Mouse (Mus musculus) forebrain, embryonic 12.5 days (tissue): Measurements from ENCODE around the gene Agbl4. TPM values are rescaled to one million over a fixed set of nuclear protein-coding genes. Genes with fewer than 3 reads are reported as not detected.

Experiments
- ATAC-seq: fragments of 200-750 bp; cut with Nextera tagmentation; 2 replicates; pipeline ENCODE4 v1.8.0; 2017; ENCODE audit warnings: moderate TSS enrichment; ENCODE audit not compliant: low FRiP score
- H3K27ac ChIP-seq: fragments of 300-500 bp; sonication (generic); 2 replicates; pipeline ENCODE4 v1.5.1; 2016; ENCODE audit warnings: mild to moderate bottlenecking
- H3K27me3 ChIP-seq: fragments of 300-500 bp; sonication (generic); 2 replicates; pipeline ENCODE4 v1.6.1; 2016; ENCODE audit warnings: mild to moderate bottlenecking
- H3K36me3 ChIP-seq: fragments of 300-500 bp; sonication (generic); replicated peaks from 2 replicates; pipeline ENCODE4 v1.6.1; 2016; ENCODE audit warnings: mild to moderate bottlenecking
- H3K4me1 ChIP-seq: fragments of 300-500 bp; sonication (generic); 2 replicates; pipeline ENCODE4 v1.6.1; 2016
- H3K4me2 ChIP-seq: fragments of 300-500 bp; sonication (generic); 2 replicates; pipeline ENCODE4 v1.6.1; 2016; ENCODE audit warnings: mild to moderate bottlenecking, moderate library complexity
- H3K4me3 ChIP-seq: fragments of 300-500 bp; sonication (generic); replicated peaks from 2 replicates; pipeline ENCODE4 v1.5.1; 2016; ENCODE audit warnings: mild to moderate bottlenecking
- H3K9ac ChIP-seq: fragments of 300-500 bp; sonication (generic); 2 replicates; pipeline ENCODE4 v1.6.1; 2016; ENCODE audit warnings: mild to moderate bottlenecking
- H3K9me3 ChIP-seq: fragments of 300-500 bp; sonication (generic); 2 replicates; pipeline ENCODE4 v1.6.1; 2016
- WGBS: fragments of 180-500 bp; shearing (Covaris S2); methylation state at CpG from one replicate; pipeline ENCODE4 v1.1.7; 2016; 5-methylcytosine and 5-hydroxymethylcytosine counted together
- polyA plus RNA-seq: library from polyadenylated mRNA; unstranded; fragments of >200 nt; fragmentation: Nextera tagmentation; extraction: Ambion mirVana; gene quantifications from 2 replicates; pipeline ENCODE4 v1.2.1, GENCODE M21; 2016

Agbl4 gene
- polyA plus RNA-seq, 1 experiment from 2014 or later = 1.9 TPM

DNA sequence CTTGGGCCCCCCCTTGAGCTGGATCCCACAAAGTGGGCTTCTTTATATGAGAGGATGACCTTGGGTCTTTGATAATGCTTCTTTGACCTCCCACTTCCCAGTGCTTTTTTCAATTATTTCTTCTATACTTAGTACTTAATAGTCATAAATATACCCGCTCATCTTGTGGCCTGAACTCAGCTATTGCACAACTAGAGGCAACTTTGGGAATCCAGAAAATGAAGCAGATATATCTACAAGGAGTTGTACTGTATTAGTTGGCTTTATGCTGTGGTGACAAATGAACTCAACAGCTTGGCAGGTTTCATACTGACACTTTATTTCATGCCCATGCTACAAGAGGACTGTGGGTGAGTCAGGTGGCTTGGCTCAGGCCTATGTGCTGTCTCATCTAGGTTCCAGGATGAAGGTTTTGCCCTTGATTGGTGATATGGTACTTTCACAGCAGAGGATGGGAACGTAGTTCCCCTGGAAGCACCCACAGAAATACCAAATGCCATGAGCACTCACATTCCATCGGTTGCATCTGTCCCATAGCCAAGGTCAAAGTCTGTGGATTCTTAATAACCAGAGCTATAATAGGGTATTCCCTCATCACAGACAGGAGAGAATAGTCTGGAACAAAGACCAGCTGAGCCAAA, 1197.3 kb downstream of the Agbl4 start:
- ATAC-seq = no peak
- H3K4me1 ChIP-seq = peaks cover 3% of the 10 kb centered on the region; the same call in 1 of the 2 replicates
- WGBS = 92% methylated on average over 3 of the region's 3 CpGs

DNA sequence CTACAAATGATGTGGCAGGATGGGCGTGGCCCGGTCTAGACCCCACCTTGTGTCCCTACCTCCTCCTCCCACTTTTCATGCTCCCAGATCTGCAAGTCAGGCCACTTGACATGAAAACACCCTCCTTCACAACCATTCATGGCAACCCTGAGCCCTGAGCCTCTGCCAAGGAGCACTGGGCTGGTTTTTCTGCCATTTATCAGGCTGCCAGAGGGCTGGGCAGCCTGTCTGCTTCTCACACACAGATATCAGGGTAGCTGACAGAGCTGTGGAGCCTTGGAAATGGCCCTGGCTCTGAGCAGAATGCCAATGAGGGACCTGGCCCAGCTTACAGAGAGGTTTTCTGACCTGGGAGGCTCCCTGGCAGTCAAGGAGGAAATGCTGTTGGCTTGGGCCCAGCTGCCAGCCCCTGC, 1199.8 kb downstream of the Agbl4 start:
- Histone ChIP-seq H3K9me3 (no peaks in the 10 kb centered on the region), H3K4me3 (no peak overlapping the region), H3K27ac (no peak overlapping the region), H3K9ac (no peak overlapping the region), H3K36me3 (no peaks in the 10 kb centered on the region), H3K4me1 (peaks cover 3% of the 10 kb centered on the region; the same call in 1 of the 2 replicates), H3K4me2 (no peak overlapping the region), H3K27me3 (no peaks in the 10 kb centered on the region)
- WGBS = 85% methylated on average over 2 of the region's 2 CpGs
- peak; percentile 23; the same call in 1 of the 2 replicates for ATAC-seq

More for the DNA sequence above, 1197.3 kb downstream of the Agbl4 start:
- Histone ChIP-seq H3K36me3 (no peaks in the 10 kb centered on the region), H3K9me3 (no peaks in the 10 kb centered on the region), H3K9ac (no peak overlapping the region), H3K4me3 (no peak overlapping the region), H3K4me2 (no peak overlapping the region), H3K27ac (no peak overlapping the region), H3K27me3 (no peaks in the 10 kb centered on the region)

DNA sequence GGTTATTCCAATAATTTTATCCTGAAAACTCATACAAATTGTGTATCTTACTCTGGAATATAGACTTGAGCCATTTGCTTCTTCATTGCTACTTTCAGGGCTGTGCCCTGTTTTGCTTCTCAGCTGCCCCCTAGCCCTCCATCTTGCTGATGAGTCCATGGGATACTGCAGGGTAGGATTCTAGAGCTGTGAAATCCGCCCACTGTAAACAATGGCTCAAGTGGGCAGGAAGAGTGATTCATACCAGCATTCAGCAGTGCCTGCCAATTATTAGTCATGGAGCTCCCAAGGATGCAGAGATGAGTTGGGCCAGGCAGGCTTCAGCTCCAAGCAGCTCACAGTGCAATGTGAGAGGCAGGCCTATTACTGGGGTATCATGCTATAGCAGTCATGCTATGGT, 1200.5 kb downstream of the Agbl4 start:
- WGBS = 76% methylated on average over 1 of the region's 1 CpGs
- no peaks in the 10 kb centered on the region for H3K27me3 ChIP-seq
- H3K36me3 ChIP-seq = no peaks in the 10 kb centered on the region
- no peak for ATAC-seq
- no peaks in the 10 kb centered on the region for H3K9me3 ChIP-seq
- peaks cover 3% of the 10 kb centered on the region; the same call in 1 of the 2 replicates for H3K4me1 ChIP-seq
- no peak overlapping the region for H3K4me3 ChIP-seq
- no peak overlapping the region for H3K4me2 ChIP-seq
- H3K27ac ChIP-seq = no peak overlapping the region
- no peak overlapping the region for H3K9ac ChIP-seq

DNA sequence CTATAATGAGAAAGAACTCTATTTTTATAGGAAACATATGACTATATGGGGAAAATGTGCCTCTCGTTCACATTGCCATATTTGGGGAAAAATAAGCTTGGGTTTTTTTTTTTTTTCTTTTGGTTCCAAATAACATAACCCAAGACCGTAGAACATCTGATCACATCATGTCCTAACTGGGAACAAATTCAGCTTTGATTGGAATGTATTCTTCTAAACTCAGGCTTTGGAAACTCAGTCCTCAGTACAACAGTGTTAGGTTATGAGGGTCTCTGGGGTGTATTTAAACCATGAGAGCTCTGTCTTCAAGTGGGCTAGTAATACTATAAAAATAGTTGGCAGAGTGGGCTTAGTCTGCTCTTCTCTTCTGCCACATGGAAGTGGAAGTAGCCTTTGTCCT, 1205.7 kb downstream of the Agbl4 start:
- no peak for ATAC-seq
- 86% methylated on average over 2 of the region's 2 CpGs for WGBS
- H3K27ac ChIP-seq = no peak overlapping the region
- H3K36me3 ChIP-seq = no peaks in the 10 kb centered on the region
- no peaks in the 10 kb centered on the region for H3K27me3 ChIP-seq
- no peaks in the 10 kb centered on the region for H3K9me3 ChIP-seq
- H3K4me3 ChIP-seq = no peak overlapping the region
- no peak overlapping the region for H3K9ac ChIP-seq
- H3K4me2 ChIP-seq = no peak overlapping the region
- no peaks in the 10 kb centered on the region for H3K4me1 ChIP-seq

DNA sequence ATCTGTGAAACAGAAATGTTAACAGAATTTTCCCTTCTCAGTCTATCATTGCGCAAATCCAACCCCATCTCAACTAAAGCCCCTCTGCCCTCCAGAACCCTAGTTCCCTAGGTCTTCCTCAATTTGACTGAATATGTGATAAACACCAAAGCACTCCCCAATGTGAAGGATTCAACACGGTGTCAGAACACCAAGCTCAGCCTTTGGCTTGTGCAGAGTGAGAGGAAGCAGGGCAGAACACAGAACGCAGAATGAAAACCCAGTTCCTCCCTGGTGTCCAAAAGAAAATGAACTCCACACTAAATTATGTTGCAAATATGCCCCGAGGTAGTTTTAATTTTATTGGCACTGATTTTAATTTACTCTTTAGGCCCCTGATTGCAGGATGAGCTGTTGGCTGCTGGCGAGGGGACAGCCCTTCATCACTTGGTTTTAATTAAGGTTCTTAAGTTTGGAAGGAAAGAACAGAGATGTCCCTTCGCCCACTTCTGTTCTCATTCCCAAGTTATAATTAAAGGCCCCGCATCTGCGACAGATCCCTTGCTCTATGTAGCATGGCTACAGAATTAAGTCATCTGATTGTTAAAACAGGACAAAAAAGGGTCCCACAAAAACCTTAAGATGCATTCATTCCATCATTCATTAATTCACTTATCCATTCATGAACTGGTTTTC, 1210.5 kb downstream of the Agbl4 start:
- no peak for ATAC-seq
- H3K27ac ChIP-seq = no peak overlapping the region
- H3K9me3 ChIP-seq = no peaks in the 10 kb centered on the region
- no peak overlapping the region for H3K4me3 ChIP-seq
- H3K4me1 ChIP-seq = no peaks in the 10 kb centered on the region
- no peak overlapping the region for H3K4me2 ChIP-seq
- no peaks in the 10 kb centered on the region for H3K27me3 ChIP-seq
- H3K9ac ChIP-seq = no peak overlapping the region
- no peaks in the 10 kb centered on the region for H3K36me3 ChIP-seq
- WGBS = 83% methylated on average over 8 of the region's 8 CpGs

DNA sequence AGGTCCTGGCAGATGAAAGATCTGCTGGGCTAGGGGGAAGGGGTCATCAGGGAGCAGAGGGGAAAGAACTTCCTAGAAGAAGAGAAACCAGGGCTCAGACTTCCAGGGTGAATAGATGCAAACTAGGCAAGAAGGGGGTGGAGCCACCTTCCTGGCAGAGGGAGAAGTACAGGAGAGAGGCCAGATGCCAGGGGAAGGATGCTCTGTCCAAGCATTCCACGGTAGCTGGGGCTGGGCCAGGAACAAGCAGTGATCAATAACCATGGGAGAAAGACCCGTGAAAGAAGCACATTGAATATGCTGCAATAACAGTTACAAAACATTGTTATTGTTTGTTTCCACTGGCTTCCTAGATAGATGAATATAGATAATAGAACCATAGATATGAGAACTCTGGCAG, 1224.4 kb downstream of the Agbl4 start:
- H3K27ac ChIP-seq = no peak overlapping the region
- H3K36me3 ChIP-seq = no peaks in the 10 kb centered on the region
- H3K4me1 ChIP-seq = no peaks in the 10 kb centered on the region
- no peaks in the 10 kb centered on the region for H3K9me3 ChIP-seq
- WGBS = 52% methylated on average over 2 of the region's 2 CpGs
- no peak overlapping the region for H3K4me2 ChIP-seq
- H3K4me3 ChIP-seq = no peak overlapping the region
- ATAC-seq = no peak
- H3K9ac ChIP-seq = no peak overlapping the region
- no peaks in the 10 kb centered on the region for H3K27me3 ChIP-seq

DNA sequence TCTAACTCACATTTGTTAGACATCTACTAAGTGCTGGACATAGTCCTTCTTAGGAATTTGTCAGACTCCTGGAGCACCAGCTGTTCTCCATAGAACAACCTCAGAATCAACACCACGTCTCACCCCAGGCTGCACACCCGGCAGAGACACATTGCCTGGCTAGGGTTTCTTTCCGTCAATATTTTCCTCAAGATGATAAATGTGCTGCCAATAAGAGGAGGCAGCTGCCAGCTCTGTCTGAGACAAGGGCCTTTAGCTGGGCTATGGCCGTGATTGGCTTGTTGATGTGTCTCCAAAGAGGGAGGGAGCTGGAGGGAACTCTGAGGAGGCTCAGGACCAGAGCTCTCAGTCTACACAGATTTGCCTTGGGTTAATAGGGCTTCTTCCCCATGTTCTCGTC, 1227.5 kb downstream of the Agbl4 start:
- Histone ChIP-seq H3K4me3 (no peak overlapping the region), H3K36me3 (no peaks in the 10 kb centered on the region), H3K9ac (no peak overlapping the region), H3K9me3 (no peaks in the 10 kb centered on the region), H3K27me3 (no peaks in the 10 kb centered on the region), H3K4me2 (no peak overlapping the region), H3K4me1 (no peaks in the 10 kb centered on the region), H3K27ac (no peak overlapping the region)
- WGBS = 73% methylated on average over 5 of the region's 5 CpGs
- no peak for ATAC-seq

DNA sequence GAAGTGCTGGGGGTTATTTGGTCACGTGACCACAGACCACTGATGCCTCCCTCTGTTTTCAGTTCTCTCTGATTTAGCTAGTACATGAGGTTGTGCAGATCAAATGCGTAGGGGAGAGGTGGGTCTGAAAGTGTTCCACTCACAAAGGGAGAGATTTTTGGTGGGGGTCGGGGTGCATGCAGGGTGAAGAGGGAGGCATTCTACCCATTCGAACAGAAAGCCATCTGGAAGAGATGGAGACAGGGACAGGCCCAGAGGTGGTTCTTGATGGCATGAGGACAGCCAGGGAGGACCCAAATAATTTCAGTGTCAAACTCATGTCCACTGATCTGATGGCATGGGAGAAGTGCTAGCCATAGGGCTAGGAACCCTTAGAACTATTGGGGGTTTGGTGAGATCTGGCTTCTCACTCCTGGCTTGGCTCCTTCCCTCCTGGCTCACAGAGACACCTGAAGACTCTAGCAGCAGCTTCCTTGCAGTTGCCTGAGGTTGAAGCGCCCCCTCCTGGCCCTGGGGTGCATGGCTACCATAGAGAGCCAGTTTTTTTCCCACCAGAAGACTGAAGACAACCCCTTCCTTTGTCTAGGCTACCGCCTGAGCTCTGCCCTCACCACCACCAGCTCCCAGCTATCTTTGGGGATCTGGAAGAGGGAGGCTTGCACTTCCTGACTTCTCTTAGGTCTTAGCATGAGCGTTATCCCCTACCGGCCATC, 1228.8 kb downstream of the Agbl4 start:
- WGBS = 39% methylated on average over 8 of the region's 8 CpGs
- Histone ChIP-seq H3K4me3 (no peak overlapping the region), H3K4me1 (no peaks in the 10 kb centered on the region), H3K27ac (no peak overlapping the region), H3K9me3 (no peaks in the 10 kb centered on the region), H3K27me3 (no peaks in the 10 kb centered on the region), H3K36me3 (no peaks in the 10 kb centered on the region), H3K9ac (no peak overlapping the region), H3K4me2 (no peak overlapping the region)
- peak; percentile 82 for ATAC-seq

DNA sequence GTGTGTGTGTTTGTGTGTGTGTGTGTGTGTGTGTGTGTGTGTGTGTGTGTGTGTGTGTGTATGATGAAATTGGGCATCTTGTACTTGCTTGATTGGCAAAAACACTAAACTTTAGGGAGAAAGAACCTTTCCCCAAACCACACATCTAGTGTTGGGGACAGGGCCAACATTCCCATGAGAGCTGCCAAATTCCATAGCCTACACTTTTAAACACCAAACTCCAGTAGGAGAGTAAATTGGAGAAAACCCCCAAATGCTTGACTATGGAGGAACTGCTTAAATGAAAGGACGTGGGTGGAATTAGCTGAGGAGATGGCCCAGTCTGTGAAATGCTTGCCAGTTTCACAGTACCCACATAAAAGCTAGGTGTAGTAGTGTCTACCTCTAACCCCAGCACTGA, 1235.2 kb downstream of the Agbl4 start:
- Histone ChIP-seq H3K36me3 (no peaks in the 10 kb centered on the region), H3K27ac (no peak overlapping the region), H3K9ac (no peak overlapping the region), H3K4me3 (no peak overlapping the region), H3K27me3 (no peaks in the 10 kb centered on the region), H3K4me1 (no peaks in the 10 kb centered on the region), H3K4me2 (no peak overlapping the region), H3K9me3 (no peaks in the 10 kb centered on the region)
- ATAC-seq = no peak
- 94% methylated on average over 1 of the region's 1 CpGs for WGBS

DNA sequence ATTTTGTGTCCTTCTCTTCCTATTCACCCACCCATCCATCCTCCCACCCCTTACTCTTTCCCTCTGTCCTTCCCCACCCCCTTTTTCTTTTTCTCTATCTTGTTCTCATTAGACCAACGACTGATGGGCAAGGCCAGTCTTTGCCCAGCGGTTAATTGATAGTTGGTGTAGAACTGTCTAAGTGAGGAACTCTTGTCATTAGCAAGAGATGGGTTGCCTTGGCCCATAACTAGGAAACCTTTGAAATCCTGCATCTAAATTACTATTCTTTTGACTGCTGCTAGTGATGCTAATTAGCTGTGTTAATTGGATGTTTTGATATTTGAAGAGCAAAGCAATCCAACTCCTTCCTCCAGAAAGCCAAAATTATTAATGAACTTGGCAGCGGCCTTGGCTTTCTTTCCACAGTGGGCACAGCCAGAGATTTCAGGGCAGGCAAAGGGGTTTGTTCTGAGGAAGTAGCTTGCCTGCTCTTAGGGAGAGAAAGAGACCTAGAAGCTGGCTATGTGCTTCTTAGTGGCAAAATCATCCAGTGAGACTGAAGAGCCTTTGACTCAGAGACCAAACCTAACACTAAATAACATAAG, 1238.2 kb downstream of the Agbl4 start:
- Histone ChIP-seq H3K4me2 (no peak overlapping the region), H3K9me3 (no peaks in the 10 kb centered on the region), H3K27ac (0 out of 2 replicates have a peak overlapping the region, but pooled peaks have one; percentile 36), H3K4me3 (no peak overlapping the region), H3K9ac (no peak overlapping the region), H3K27me3 (no peaks in the 10 kb centered on the region), H3K36me3 (no peaks in the 10 kb centered on the region), H3K4me1 (peaks cover 4% of the 10 kb centered on the region; the same call in 1 of the 2 replicates)
- peak; percentile 82; the same call in 1 of the 2 replicates for ATAC-seq
- WGBS = 61% methylated on average over 3 of the region's 3 CpGs

DNA sequence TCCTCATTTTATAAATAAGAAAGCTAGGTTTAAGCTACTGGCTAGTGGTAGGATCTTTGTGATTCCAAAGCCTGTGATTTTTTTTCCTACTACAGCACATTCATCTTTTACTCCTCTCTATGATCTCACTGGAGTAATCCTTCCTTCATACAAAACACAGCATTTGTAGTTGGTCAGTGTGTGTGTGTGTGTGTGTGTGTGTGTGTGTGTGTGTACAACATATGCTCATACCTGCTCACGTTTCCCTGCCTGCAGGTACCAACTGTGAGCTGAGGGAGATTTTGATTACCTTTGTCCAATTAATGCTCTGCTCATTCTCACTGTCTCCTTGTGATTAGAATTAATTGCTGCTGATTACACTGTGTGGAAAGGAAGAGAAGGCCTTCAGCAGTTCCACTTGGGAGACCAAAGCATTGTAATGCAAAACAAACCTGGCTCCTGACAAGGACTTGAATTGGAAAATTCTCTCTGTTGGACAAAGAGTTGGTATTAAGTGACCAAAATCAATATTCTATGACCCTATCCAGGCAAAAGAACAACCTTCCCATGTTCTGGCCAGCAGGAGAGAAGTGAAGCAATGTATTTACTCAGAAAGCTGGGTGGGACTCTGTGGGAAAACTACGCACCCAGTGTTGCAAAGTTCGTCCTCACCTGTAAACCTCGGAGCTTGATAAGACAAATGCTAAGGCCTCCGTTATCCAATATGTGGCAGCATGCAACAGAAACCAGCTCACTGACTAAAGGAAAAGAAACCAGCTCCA, 1241.7 kb downstream of the Agbl4 start:
- H3K4me1 ChIP-seq = peaks cover 4% of the 10 kb centered on the region; the same call in 1 of the 2 replicates

More for the DNA sequence above, 1241.7 kb downstream of the Agbl4 start:
- Histone ChIP-seq H3K4me3 (no peak overlapping the region), H3K27ac (no peak overlapping the region), H3K27me3 (no peaks in the 10 kb centered on the region), H3K4me2 (no peak overlapping the region), H3K9me3 (no peaks in the 10 kb centered on the region), H3K36me3 (no peaks in the 10 kb centered on the region), H3K9ac (no peak overlapping the region)
- ATAC-seq = no peak
- WGBS = 74% methylated on average over 5 of the region's 5 CpGs
